In the genomic region with DNA sequence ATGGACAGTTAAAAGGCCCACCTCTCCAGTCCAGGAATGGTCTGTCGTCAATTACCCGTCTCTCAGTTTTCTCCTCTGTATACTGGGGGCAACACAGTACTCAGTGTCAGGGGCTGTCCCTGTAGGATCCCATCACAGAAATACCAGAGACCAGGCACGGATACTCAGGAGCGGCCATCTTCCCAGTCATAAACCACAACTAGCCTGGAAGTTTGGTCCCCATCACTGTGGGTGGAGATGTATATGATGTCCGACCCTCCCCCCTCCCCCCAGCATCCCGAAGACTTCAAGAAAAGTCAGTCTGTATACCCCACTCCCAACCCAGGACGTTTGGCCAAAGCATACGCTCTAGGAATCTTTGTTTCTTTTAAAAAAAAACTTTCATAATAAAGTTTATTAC, we compare ENCODE assay signal across 11 mouse cellular contexts. TPM values are rescaled to one million over a fixed set of nuclear protein-coding genes. Genes with fewer than 3 reads are reported as not detected.
DNase-seq lines count a peak whose midpoint lies in the region; ATAC-seq and TF ChIP-seq lines count a peak whose summit lies in the region.
"Had no signal": no experiment of that assay in that cellular context is flagged by ENCODE, and none has a peak within 500 bp of the region (broad histone marks: within the 10 kb centered on the region; RNA-seq: fewer than 3 reads in every experiment).

No protein-coding gene starts in this region.

- ATAC-seq in forebrain, embryonic 12.5 days (ENCODE audit: low FRiP score), result no peak
- ATAC-seq in lung, embryonic 14.5 days (ENCODE audit: insufficient read depth), result no peak
- no peak for ATAC-seq in hindbrain, postnatal 0 days

- WGBS in forebrain, embryonic 10.5 days, result 63% methylated on average over 8 of the region's 8 CpGs
- 71% methylated on average over 8 of the region's 8 CpGs for WGBS in forebrain, embryonic 12.5 days
- WGBS in lung, embryonic 14.5 days, result 46% methylated on average over 8 of the region's 8 CpGs
- WGBS in hindbrain, postnatal 0 days, result 69% methylated on average over 8 of the region's 8 CpGs

- H3ac ChIP-seq in myocyte (ENCODE audit: control insufficient read depth, insufficient read length), result no peak overlapping the region

- H3K9ac ChIP-seq in forebrain, embryonic 12.5 days, result no peak overlapping the region
- H3K9ac ChIP-seq in lung, embryonic 14.5 days, result peak overlapping the region; percentile 85; the same call in 1 of the 2 replicates
- H3K9ac ChIP-seq in hindbrain, postnatal 0 days (replicated peaks; ENCODE audit: low read length), result no peak overlapping the region

- H3K9me3 ChIP-seq in forebrain, embryonic 10.5 days, result no peaks in the 10 kb centered on the region
- H3K9me3 ChIP-seq in forebrain, embryonic 12.5 days, result no peaks in the 10 kb centered on the region
- no peaks in the 10 kb centered on the region for H3K9me3 ChIP-seq in lung, embryonic 14.5 days (ENCODE audit: low read depth, low read length)
- H3K9me3 ChIP-seq in hindbrain, postnatal 0 days (ENCODE audit: low read length), result no peaks in the 10 kb centered on the region

- no peak for TF ChIP-seq CTCF in lung, embryonic 14.5 days (IDR thresholded peaks at IDR 0.05; ENCODE audit: low read depth)
- TF ChIP-seq CTCF in hindbrain, postnatal 0 days (IDR thresholded peaks at IDR 0.05; ENCODE audit: low read depth), result no peak

- peaks cover 27% of the 10 kb centered on the region for H3K27me3 ChIP-seq in forebrain, embryonic 10.5 days (ENCODE audit: poor library complexity, severe bottlenecking)
- H3K27me3 ChIP-seq in forebrain, embryonic 12.5 days, result peaks cover 30% of the 10 kb centered on the region
- no peaks in the 10 kb centered on the region for H3K27me3 ChIP-seq in lung, embryonic 14.5 days (ENCODE audit: insufficient read depth, low read length)
- H3K27me3 ChIP-seq in hindbrain, postnatal 0 days (ENCODE audit: insufficient read depth, low read length), result no peaks in the 10 kb centered on the region
- no peaks in the 10 kb centered on the region for H3K27me3 ChIP-seq in myocyte (ENCODE audit: control insufficient read depth, insufficient read depth, insufficient read length)

- peak overlapping the region; percentile 80; the same call in 1 of the 2 replicates for H3K4me3 ChIP-seq in forebrain, embryonic 10.5 days
- H3K4me3 ChIP-seq in forebrain, embryonic 12.5 days (replicated peaks), result no peak overlapping the region
- H3K4me3 ChIP-seq in lung, embryonic 14.5 days (ENCODE audit: low read depth, low read length), result peak overlapping the region; percentile 70
- H3K4me3 ChIP-seq in hindbrain, postnatal 0 days (ENCODE audit: low read length), result peak overlapping the region; percentile 74
- H3K4me3 ChIP-seq in myocyte, result peak overlapping the region; percentile 64

- no peaks in the 10 kb centered on the region for H3K36me3 ChIP-seq in forebrain, embryonic 10.5 days (replicated peaks)
- no peaks in the 10 kb centered on the region for H3K36me3 ChIP-seq in forebrain, embryonic 12.5 days (replicated peaks)
- H3K36me3 ChIP-seq in lung, embryonic 14.5 days (ENCODE audit: insufficient read depth), result no peaks in the 10 kb centered on the region
- H3K36me3 ChIP-seq in hindbrain, postnatal 0 days (ENCODE audit: insufficient read depth, low read length), result no peaks in the 10 kb centered on the region
- H3K36me3 ChIP-seq in myocyte (ENCODE audit: control insufficient read depth, insufficient read depth), result no peaks in the 10 kb centered on the region

- peaks cover 5% of the 10 kb centered on the region for H3K79me2 ChIP-seq in myocyte (ENCODE audit: control insufficient read depth, insufficient read depth)

- no peak for TF ChIP-seq POLR2A in myocyte (IDR thresholded peaks at IDR 0.05; ENCODE audit: insufficient read length, low read depth)

- peaks cover 55% of the 10 kb centered on the region for H3K4me1 ChIP-seq in forebrain, embryonic 10.5 days
- peaks cover 26% of the 10 kb centered on the region for H3K4me1 ChIP-seq in forebrain, embryonic 12.5 days
- H3K4me1 ChIP-seq in lung, embryonic 14.5 days (ENCODE audit: insufficient read depth), result peaks cover 23% of the 10 kb centered on the region
- H3K4me1 ChIP-seq in hindbrain, postnatal 0 days (ENCODE audit: insufficient read depth, low read length), result peaks cover 7% of the 10 kb centered on the region

- no peak overlapping the region for H3K4me2 ChIP-seq in forebrain, embryonic 12.5 days
- H3K4me2 ChIP-seq in lung, embryonic 14.5 days, result peak overlapping the region; percentile 98
- H3K4me2 ChIP-seq in hindbrain, postnatal 0 days (ENCODE audit: low read depth, low read length), result peak overlapping the region; percentile 99
- peak overlapping the region; percentile 79 for H3K4me2 ChIP-seq in myocyte (ENCODE audit: low read depth)

- no peak for DNase-seq in forebrain, embryonic 10.5 days (ENCODE audit: extremely low spot score, low spot score)
- no peak for DNase-seq in lung, embryonic 14.5 days
- no peak for DNase-seq in lung, postnatal 4 days
- no peak for DNase-seq in hindbrain, postnatal 0 days (ENCODE audit: low spot score)
- no peak for DNase-seq in right cerebral cortex, postnatal 14 days
- no peak for DNase-seq in cerebellum, adult 11-12 months
- DNase-seq: gastrocnemius, postnatal 36 days; layer of hippocampus, postnatal 36 days had no signal

- no peak overlapping the region for H3K27ac ChIP-seq in forebrain, embryonic 10.5 days
- no peak overlapping the region for H3K27ac ChIP-seq in forebrain, embryonic 12.5 days
- H3K27ac ChIP-seq in lung, embryonic 14.5 days (ENCODE audit: low read depth), result no peak overlapping the region
- H3K27ac ChIP-seq in hindbrain, postnatal 0 days, result no peak overlapping the region

TF ChIP-seq in myocyte, 11 proteins besides CTCF, POLR2A, EP300 and RAD21:
- TF ChIP-seq POLR2AphosphoS2 (IDR thresholded peaks at IDR 0.05; ENCODE audit: insufficient read length, low read depth) (no peak), MYOG (IDR thresholded peaks at IDR 0.05; ENCODE audit: control insufficient read depth in 1 of 3, insufficient read depth in 1 of 3, insufficient read length in 2 of 3, low read depth in 2 of 3) (no peak), MYOD1 (IDR thresholded peaks at IDR 0.05; ENCODE audit: control insufficient read depth in 1 of 3, insufficient read length in 2 of 3, low read depth in 2 of 3) (no peak), MAX (IDR thresholded peaks at IDR 0.05; ENCODE audit: low read depth) (no peak)

RNA-seq across cellular contexts. Expression of gene Socs1, which starts 1.9 kb away (rescaled TPM):
- polyA plus RNA-seq in forebrain, embryonic 10.5 days (2016; fragmentation: Nextera tagmentation; extraction: Ambion mirVana), result 2.3 and 2.7 TPM in 2 replicates
- polyA plus RNA-seq in forebrain, embryonic 12.5 days (2016; fragmentation: Nextera tagmentation; extraction: Ambion mirVana), result 2.2 and 2.6 TPM in 2 replicates
- 9.1 and 9.3 TPM in 2 replicates for polyA plus RNA-seq in lung, embryonic 14.5 days (2014; fragmentation: Nextera tagmentation; extraction: Ambion mirVana)
- 5.8 and 6.8 TPM in 2 replicates for total RNA-seq in hindbrain, postnatal 0 days (2014; rRNA removed)
- 4.4 and 4.8 TPM in 2 replicates for polyA plus RNA-seq in hindbrain, postnatal 0 days (2015; fragmentation: Nextera tagmentation; extraction: Ambion mirVana)
- 1.7 TPM for polyA plus RNA-seq in myocyte (2012; fragmentation: generic; extraction: Trizol)

RNA-seq across cellular contexts. Expression of gene Tnp2, which starts 5.0 kb away (rescaled TPM):
- not detected in 2 replicates for polyA plus RNA-seq in forebrain, embryonic 10.5 days (2016; fragmentation: Nextera tagmentation; extraction: Ambion mirVana)
- polyA plus RNA-seq in forebrain, embryonic 12.5 days (2016; fragmentation: Nextera tagmentation; extraction: Ambion mirVana), result not detected in 2 replicates
- not detected in 2 replicates for polyA plus RNA-seq in lung, embryonic 14.5 days (2014; fragmentation: Nextera tagmentation; extraction: Ambion mirVana)
- total RNA-seq in hindbrain, postnatal 0 days (2014; rRNA removed), result not detected in 2 replicates
- polyA plus RNA-seq in hindbrain, postnatal 0 days (2015; fragmentation: Nextera tagmentation; extraction: Ambion mirVana), result not detected in 2 replicates
- polyA plus RNA-seq in myocyte (2012; fragmentation: generic; extraction: Trizol), result 0.12 TPM
- total RNA-seq: layer of hippocampus, postnatal 36 days; neutrophil, adult 5-6 weeks had no signal

RNA-seq across cellular contexts. Expression of gene Prm3, which starts 7.3 kb away (rescaled TPM):
- not detected in 2 replicates for polyA plus RNA-seq in forebrain, embryonic 10.5 days (2016; fragmentation: Nextera tagmentation; extraction: Ambion mirVana)
- not detected in 2 replicates for polyA plus RNA-seq in forebrain, embryonic 12.5 days (2016; fragmentation: Nextera tagmentation; extraction: Ambion mirVana)
- not detected in 2 replicates for polyA plus RNA-seq in lung, embryonic 14.5 days (2014; fragmentation: Nextera tagmentation; extraction: Ambion mirVana)
- total RNA-seq in hindbrain, postnatal 0 days (2014; rRNA removed), result not detected in 2 replicates
- polyA plus RNA-seq in hindbrain, postnatal 0 days (2015; fragmentation: Nextera tagmentation; extraction: Ambion mirVana), result not detected in 2 replicates
- polyA plus RNA-seq in myocyte (2012; fragmentation: generic; extraction: Trizol), result not detected
- total RNA-seq: gastrocnemius, postnatal 36 days; layer of hippocampus, postnatal 36 days; neutrophil, adult 5-6 weeks had no signal

RNA-seq across cellular contexts. Expression of gene Prm2, which starts 12.5 kb away (rescaled TPM):
- not detected in 2 replicates for polyA plus RNA-seq in forebrain, embryonic 10.5 days (2016; fragmentation: Nextera tagmentation; extraction: Ambion mirVana)
- not detected in 2 replicates for polyA plus RNA-seq in forebrain, embryonic 12.5 days (2016; fragmentation: Nextera tagmentation; extraction: Ambion mirVana)
- polyA plus RNA-seq in lung, embryonic 14.5 days (2014; fragmentation: Nextera tagmentation; extraction: Ambion mirVana), result not detected in 2 replicates
- not detected in 2 replicates for total RNA-seq in hindbrain, postnatal 0 days (2014; rRNA removed)
- not detected in 2 replicates for polyA plus RNA-seq in hindbrain, postnatal 0 days (2015; fragmentation: Nextera tagmentation; extraction: Ambion mirVana)
- polyA plus RNA-seq in myocyte (2012; fragmentation: generic; extraction: Trizol), result not detected
- total RNA-seq: gastrocnemius, postnatal 36 days; layer of hippocampus, postnatal 36 days; neutrophil, adult 5-6 weeks had no signal

RNA-seq across cellular contexts. Expression of gene Prm1, which starts 22.2 kb away (rescaled TPM):
- not detected in 2 replicates for polyA plus RNA-seq in forebrain, embryonic 10.5 days (2016; fragmentation: Nextera tagmentation; extraction: Ambion mirVana)
- polyA plus RNA-seq in forebrain, embryonic 12.5 days (2016; fragmentation: Nextera tagmentation; extraction: Ambion mirVana), result not detected in 2 replicates
- not detected in 2 replicates for polyA plus RNA-seq in lung, embryonic 14.5 days (2014; fragmentation: Nextera tagmentation; extraction: Ambion mirVana)
- total RNA-seq in hindbrain, postnatal 0 days (2014; rRNA removed), result not detected in 2 replicates
- 0.70 TPM in 1 of 2 replicates, not detected in the other for polyA plus RNA-seq in hindbrain, postnatal 0 days (2015; fragmentation: Nextera tagmentation; extraction: Ambion mirVana)
- not detected for polyA plus RNA-seq in myocyte (2012; fragmentation: generic; extraction: Trizol)
- total RNA-seq: gastrocnemius, postnatal 36 days; layer of hippocampus, postnatal 36 days; neutrophil, adult 5-6 weeks had no signal
